Mouse (Mus musculus) gastrocnemius, adult 8-10 months (tissue): ENCODE results near the gene Cpsf4l. TPM values are rescaled to one million over a fixed set of nuclear protein-coding genes. Genes with fewer than 3 reads are reported as not detected.
A peak's percentile ranks its signal among the peaks of the same experiment; 100 is the strongest.
"Not testable (repeated sequence)": the region's sequence is repeated elsewhere in the genome, so short reads cannot be mapped to it uniquely, and the experiment has no call there.

Experiments
- DNase-seq, 2 experiments: peaks; one replicate each; pipeline ENCODE4 v3.0.0; 2022; ENCODE audit warnings: low spot score in 2 of 2
- total RNA-seq, 4 experiments: library from RNA; stranded (reverse); gene quantifications; 2 replicates each; pipeline ENCODE4 v1.2.4; 2022

Gene Cpsf4l
- total RNA-seq, 4 experiments from 2014 or later: not detected

DNA sequence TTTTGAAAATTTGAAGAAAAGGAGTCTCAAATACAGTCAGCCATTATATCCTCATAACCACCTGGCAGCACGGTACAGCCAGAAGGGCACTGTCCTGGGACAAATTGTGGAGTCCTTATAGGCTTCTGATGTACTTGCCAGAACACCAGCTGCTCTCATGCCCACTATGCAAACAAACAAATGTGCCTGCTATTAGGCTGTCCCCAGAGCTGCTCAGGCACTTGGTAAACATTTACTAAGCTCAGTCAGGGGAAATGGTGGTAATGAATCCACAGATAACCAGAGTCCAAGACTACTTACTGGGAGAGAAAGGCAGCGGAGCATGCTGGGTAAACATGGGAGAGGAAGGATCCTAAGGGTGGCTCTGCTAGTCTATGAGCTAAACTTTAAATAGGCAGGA lies 42.7 kb downstream of the Cpsf4l start:
- DNase-seq: no peak

DNA sequence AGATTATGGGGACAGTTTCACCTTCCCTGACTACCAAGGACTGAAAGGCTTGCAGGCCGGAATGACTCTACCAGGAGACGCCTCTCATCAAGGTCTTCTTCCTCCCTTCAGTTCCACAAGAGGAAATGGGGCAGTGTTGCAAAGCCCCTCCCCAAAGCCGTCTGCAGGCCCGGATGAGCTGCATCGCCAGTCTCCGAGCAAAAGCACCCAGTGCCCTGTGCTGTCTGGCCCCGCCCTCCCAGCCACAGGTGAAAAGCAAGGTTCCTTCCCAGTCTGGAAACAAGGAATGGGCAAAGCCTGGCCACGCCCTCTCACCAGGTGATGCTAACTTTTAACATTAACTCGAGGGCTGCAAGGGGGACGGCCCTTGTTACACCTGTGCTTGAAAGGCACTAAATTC lies 43.2 kb downstream of the Cpsf4l start:
- no peak for DNase-seq

DNA sequence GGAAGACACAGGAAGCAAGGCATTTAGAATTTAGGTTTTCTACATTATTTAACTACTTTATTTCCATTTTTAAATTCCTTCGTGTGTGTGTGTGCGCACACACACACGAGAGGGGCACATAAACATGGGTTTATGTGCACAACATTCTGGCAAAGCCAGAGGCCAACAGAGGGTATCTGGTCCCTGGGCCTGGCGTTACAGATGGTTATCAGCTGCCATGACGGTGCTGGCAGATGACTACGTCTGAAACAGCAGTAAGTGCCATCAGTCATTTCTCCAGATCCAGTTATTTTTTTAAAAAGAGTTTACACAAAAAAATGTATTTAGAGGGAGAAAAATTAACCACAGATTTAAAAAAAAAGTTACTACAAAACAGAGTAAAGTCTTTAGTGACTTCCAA lies 43.6 kb downstream of the Cpsf4l start:
- no peak for DNase-seq

DNA sequence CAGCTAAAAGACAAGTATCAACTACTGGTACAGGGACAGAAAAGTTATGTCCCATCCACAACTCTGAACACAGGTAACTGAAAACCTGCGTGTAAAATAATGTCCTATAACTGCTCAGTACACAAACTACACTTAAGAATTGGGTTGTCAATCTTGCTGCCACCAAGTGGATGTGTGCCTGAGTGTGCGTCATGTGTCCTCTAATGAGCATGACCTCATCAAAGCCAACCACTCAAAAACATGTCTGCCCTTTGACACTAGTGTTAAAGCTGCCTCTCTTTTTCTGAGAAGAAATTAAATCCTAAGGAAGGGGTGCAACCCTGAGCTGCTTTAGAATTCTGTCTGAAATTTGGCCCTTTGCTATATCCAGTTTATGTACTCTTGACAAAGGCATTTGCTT lies 45.5 kb downstream of the Cpsf4l start:
- no peak for DNase-seq

DNA sequence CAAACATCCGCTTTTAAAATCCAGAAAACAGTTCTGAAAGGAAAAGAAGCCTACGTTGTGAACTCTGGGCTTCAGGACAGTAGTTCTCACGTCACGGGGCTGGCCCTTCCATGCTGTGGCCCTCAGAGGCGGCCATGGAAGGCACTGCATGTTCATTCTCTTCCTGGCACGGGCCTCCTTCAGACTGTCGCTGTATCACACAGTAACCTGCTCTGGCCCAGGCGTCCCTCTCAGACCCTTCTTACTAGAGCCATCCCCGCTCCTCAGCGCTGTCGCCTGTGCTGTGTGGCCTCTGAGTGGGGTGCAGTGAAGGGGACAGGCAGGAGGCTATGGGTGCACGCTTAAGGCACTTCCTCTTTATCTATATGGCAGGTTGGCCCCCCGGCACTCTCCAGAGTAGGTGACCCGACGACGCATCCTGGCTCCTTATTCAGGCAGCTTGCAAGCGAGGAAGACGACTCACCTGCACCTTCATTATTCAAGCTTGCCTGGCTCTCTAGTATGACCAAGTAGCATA lies 47.9 kb downstream of the Cpsf4l start:
- DNase-seq: no peak

DNA sequence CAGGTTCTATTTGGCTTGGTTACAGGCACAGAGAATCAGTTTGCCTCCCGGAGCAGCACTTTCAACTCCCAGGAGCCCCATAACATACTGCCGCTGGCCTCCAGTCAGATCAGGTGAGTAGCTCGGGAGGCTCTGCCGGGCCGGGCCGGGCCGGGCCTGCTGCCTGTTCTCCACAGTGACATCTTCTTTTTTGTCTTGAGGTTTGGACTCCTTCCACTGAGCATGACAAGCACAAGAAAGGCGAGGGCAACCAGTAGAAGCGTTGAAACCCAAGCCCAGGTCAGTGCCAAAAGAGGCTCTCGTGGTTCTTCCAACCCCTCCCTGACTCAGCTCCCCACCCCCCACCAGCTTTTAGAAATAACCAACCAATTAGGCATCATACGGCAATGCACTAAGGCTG lies 48.9 kb downstream of the Cpsf4l start:
- no peak for DNase-seq

DNA sequence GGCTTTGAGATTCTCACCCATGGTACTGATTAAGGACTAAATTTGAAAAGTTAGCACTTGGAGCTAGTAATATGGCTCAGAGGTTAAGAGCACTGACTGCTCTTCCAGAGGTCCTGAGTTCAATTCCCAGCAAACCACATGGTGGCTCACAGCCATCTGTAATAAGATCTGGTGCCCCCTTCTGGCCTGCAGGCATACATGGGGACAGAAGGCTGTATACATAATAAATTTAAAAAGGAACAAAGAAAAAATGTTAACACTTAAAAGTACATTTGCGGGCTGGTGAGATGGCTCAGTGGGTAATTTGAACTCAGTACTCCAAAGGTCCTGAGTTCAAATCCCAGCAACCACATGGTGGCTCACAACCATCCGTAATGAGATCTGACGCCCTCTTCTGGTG lies 49.6 kb downstream of the Cpsf4l start:
- DNase-seq: not testable (repeated sequence)

DNA sequence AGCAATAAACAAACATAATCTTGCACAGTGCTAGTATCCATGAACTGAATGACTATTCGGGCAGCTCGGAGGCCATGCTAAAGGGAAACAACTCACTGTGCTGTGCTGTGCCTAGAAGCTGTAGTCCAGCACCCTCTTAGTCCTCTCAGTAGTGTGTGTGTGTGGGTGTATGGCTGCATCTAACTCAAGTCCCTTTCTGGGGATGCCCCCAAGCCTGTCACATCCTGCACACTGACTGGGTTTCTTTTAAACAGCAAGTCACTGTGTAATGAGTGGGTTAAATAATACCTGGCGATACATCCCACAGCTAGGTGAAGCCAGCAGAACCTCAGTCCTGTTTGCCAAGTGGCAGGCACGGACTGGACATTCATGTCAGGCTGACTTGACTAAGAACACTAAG lies 51.1 kb downstream of the Cpsf4l start:
- DNase-seq: no peak

DNA sequence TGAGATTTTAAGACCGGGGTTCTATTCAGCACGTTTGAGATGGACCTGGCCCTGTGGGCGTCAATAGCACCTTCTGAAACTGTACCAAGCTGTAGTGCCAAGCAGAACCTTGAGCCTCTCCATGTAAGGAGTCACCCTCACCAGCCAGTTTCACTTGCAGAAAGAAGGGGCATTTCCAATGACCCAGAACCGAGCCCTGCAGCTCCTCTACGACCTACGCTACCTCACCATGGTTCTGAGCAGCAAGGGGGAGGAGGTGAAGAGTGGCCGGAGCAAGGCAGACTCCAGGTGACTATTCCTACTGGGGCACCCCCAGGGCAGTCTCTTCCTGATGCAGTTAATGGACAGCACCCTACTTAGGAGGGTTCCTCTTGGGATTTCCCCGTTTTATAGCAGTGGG lies 51.5 kb downstream of the Cpsf4l start:
- DNase-seq: no peak

DNA sequence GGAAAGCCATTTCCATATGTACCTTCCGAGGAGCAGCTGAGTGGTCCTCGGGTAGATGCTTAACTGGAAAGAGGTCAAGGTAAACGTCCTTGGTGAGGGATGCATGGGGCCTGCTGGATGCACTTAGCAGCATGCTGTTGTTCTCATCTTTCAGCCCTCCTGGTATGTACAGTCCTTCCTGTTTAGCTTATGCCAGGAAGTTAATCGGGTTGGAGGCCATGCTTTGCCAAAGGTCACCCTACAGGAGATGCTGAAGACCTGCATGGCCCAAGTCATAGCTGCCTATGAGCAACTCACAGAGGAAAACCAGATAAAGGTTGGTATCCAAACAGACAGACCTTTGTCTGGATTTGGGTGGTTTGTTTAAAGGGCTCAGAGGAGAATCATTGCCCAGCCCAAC lies 52.6 kb downstream of the Cpsf4l start:
- no peak for DNase-seq

DNA sequence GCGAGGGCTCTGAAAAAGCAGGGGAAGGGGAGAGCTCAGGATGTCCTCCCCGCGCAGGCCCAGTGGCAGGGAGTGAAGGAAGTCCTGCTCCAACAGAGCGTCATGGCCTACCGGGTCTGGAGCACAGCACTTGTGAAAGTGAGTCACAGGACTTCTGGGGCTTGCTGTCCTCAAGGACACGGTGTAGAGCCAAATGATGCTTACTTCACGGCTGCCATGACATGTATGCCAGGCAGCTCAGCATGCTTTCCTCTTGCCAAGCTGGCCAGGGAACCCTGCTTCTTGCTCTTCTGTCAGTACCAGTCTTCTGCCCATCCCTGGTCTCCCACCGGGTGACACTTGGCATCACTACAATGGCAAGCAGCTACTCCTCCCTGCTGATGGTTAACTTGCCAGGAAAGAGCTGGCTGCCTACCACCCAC lies 53.3 kb downstream of the Cpsf4l start:
- no peak for DNase-seq

DNA sequence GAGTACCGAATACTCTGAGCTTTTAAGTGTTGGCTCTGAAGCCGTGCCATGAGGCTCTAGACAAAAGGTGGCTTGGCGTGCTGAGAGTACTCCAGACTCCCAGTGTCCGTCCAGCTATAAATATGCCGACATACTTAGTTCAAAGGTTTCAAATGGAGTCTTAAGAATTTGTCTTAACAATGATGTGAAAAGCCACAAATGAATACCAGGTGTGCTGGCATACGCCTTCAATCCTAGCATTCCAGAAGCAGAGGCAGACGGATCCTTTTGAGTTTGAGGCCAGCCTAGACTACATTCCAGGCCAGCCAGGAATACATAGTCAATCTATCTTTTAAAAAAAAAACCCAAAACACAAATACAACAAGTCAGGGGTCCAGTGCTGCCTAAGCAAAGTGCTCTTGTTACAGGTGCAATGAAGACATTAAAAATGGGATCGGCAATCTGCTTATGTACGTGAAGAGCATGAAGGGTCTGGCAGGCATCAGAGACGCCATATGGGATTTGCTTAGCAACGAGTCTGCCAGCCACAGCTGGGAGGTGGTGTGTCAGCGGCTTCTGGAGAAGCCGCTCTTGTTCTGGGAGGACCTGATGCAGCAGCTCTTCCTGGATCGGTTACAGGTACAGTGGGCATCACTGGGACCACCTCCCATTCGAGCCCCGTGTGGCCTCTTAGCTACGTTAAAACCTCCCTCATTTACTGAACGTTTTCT lies 55.1 kb downstream of the Cpsf4l start:
- no peak for DNase-seq

DNA sequence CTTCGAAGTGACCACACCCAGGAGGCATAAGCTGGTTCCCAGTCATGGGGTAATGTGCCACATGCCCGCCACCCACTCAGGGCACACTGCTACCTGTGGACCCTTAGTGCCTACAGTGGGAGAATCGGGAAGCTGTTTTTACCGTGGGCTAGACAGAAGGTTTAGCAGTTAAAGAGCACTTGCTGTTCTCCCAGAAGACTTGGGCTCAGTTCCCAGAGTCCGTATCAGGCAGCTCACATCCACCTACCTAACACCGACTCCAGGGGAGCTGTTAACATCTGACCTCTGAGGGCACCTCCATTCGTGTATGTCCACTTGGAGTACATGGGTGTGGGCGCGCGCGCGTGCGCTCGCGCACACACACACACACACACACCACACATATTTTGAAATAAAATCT lies 55.7 kb downstream of the Cpsf4l start:
- no peak for DNase-seq

DNA sequence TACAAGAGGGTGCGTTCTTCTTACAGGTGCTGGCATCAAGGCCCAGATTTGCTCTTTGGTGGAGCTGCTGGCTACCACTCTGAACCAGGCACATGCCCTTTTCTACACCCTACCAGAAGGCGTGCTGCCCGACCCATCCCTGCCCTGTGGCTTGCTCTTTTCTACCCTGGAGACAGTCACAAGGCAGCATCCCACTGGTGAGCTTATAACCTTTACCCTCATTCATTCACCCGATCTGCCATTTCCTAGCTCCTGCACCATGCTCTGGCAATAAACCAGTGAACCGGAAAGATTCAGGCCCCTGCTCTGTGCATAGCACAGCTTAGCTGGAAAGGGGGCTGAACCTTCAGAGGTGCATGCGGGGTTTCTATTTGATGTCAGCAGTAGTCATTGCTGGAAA lies 57.3 kb downstream of the Cpsf4l start:
- DNase-seq: no peak

DNA sequence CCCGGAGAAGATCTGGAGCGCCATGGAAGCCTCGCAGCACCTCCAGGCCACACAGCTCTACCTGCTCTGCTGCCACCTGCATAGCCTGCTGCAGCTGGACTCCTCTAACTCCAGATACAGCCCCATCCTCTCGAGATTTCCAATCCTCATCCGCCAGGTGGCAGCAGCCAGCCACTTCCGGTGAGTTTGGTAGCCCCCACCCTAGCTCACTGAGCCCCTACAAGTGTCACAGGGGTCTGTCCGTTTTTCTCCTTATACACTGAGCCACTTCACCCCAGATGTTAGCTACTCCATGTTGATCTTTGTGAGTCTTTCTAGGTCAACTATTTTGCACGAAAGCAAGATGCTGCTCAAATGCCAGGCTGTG lies 57.9 kb downstream of the Cpsf4l start:
- no peak for DNase-seq

DNA sequence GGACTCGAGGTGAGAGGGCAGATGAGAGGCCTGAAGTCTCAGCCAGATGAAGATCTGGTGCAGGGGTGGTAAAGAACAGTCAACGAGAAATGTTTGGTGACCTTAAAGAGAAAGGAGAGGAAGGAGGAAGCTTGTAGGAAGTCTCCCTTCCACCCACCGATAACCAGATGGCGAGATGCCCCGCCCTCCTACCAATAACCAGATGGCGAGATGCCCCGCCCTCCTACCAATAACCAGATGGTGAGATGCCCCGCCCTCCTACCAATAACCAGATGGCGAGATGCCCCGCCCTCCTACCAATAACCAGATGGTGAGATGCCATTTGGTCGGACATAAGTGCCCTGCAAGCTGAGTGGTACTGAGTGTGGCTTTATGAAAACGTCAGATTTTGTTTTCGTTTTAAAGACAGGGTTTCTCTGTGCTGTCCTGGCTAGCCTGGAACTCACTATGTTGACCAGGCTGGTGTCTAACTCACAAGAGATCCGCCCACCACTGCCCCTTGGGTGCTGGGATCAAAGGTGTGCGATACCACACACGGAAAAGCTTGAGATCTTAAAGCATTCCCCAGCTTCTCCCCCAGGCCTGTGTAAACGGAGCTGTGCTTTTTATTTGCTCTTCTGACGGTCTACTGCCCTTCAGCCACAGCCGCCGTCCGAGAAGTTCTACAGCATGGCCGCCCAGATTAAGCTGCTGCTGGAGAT lies 58.5 kb downstream of the Cpsf4l start:
- no peak for DNase-seq

DNA sequence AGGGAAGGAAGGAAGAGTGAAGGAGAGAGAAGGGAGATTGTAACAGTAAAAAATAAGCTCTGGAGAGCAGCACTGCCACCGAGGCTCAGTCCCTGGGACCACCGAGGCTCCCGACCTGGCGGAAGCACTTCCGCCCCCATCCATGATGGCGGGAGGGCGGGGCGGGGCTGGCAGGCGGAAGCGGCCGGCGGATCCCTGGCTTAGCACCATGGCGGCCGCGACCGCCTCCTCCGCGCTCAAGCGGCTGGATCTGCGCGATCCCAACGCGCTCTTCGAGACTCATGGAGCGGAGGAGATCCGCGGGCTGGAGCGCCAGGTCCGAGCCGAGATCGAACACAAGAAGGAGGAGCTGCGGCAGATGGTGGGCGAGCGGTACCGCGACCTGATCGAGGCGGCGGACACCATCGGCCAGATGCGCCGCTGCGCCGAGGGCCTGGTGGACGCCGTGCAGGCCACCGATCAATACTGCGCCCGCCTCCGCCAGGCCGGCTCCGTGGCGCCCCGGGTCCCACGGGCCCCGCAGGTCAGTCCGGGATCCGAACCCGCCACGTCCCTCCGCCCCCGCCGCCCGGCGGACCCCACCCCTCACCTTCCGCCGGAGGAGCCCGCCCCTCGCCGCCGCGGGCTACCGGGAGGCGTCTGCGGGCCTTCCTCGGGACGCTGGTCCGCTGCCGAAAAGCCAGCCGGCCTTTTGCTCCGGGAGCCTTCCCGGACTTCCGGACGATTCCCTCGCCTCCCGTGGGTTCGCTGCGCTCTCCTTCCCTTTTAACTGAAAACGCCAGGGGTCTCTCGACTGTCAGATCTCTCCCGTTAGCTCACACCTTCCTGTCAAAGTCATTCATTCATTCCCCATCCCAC lies 60.2 kb downstream of the Cpsf4l start, which contains the start of gene Slc39a11:
Gene Slc39a11 (minus strand): TSS at position 727 of the 858 bp plus-strand sequence.
- DNase-seq: peak in 1 of 2 experiments; percentile 38

DNA sequence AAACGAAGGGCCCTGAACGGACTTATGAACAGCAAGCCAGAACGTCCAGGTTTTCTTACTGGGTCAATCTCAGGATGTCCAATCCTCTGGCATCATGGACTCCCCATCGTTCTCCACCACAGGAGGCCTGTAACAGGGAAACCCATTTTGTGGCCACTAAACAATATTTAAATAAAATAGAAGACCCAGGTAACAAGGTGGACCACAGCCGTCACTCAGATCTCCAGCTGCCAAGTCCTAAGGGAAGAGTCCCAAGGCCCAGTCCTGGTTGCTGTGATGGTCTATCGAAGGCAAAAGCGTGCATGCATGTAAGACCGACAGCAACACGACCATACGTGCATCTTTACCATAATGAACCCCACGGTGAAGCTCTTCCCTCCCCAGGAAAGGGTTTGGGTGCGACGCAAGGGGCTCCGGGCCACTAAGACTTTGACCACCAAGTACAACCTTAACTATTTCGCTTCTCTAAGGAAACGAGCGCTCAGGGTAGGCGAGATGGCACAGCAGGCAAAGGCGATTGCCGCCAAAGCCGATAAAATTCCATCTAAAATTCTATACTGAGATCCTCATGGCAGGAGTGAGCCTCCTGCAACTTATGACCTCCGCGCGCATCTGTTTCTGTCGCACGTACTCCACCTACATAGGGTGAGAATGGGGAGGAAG lies 61.0 kb downstream of the Cpsf4l start, which contains the start of gene Cog1:
Gene Cog1 (plus strand): TSS at position 480 of the 663 bp plus-strand sequence.
- no peak for DNase-seq
